Mouse (Mus musculus) brain, embryonic 14.5 days (tissue): ENCODE measurements at regions not wholly inside any gene's neighbourhood (a gene's known extent, or its start where the extent isn't known, plus 50 kb on each side); places are given as distances from the start of the nearest gene placed in this dataset.

Source experiments
- DNase-seq: peaks from one replicate; pipeline ENCODE4 v3.0.0-alpha.2; 2011; ENCODE audit warnings: low read depth
- CTCF ChIP-seq: fragments of 200-500 bp; IDR thresholded peaks from 2 replicates; pipeline ENCODE4 v1.5.1; 2012; ENCODE audit warnings: inconsistent platforms, mild to moderate bottlenecking, moderate library complexity, borderline replicate concordance; ENCODE audit not compliant: insufficient read depth, insufficient read length; ENCODE audit errors: extremely low read depth
- POLR2A ChIP-seq: fragments of 200-500 bp; IDR thresholded peaks from 2 replicates; pipeline ENCODE4 v1.6.1; 2012; ENCODE audit warnings: mild to moderate bottlenecking, inconsistent platforms, borderline replicate concordance; ENCODE audit not compliant: poor library complexity, insufficient read depth, insufficient read length, severe bottlenecking; ENCODE audit errors: extremely low read depth

GRCm38 (mm10) chr3:41857446-41857845, 115.0 kb downstream of the D3Ertd751e start:
- DNase-seq: no peak
- TF ChIP-seq POLR2A: no peak
- TF ChIP-seq CTCF: no peak

GRCm38 (mm10) chr3:41862674-41863073, 120.3 kb downstream of the D3Ertd751e start:
- peak; percentile 5 for DNase-seq
- TF ChIP-seq CTCF: peak; percentile 13; the same call in 1 of the 2 replicates
- TF ChIP-seq POLR2A: no peak

- DNase-seq: no peak
- no peak for TF ChIP-seq POLR2A
- no peak for TF ChIP-seq CTCF
Observed at GRCm38 (mm10) chr3:41908952-41909351, 166.5 kb downstream of the D3Ertd751e start.

GRCm38 (mm10) chr3:41913190-41913589, 170.8 kb downstream of the D3Ertd751e start:
- TF ChIP-seq POLR2A (no peak), CTCF (no peak)
- DNase-seq: no peak

- DNase-seq: peak; percentile 84
Observed at GRCm38 (mm10) chr3:41939843-41940242, 197.4 kb downstream of the D3Ertd751e start.

GRCm38 (mm10) chr3:41942964-41943363, 200.6 kb downstream of the D3Ertd751e start:
- TF ChIP-seq POLR2A (no peak), CTCF (no peak)
- peak; percentile 88 for DNase-seq

More at GRCm38 (mm10) chr3:41939843-41940242, 197.4 kb downstream of the D3Ertd751e start:
- TF ChIP-seq POLR2A (no peak), CTCF (peak; percentile 66; the same call in 1 of the 2 replicates)

GRCm38 (mm10) chr3:41949404-41949803, 207.0 kb downstream of the D3Ertd751e start:
- no peak for DNase-seq
- TF ChIP-seq CTCF (no peak), POLR2A (no peak)

GRCm38 (mm10) chr3:41957385-41957784, 215.0 kb downstream of the D3Ertd751e start:
- TF ChIP-seq POLR2A: no peak
- DNase-seq: no peak

- no peak for TF ChIP-seq POLR2A
- no peak for TF ChIP-seq CTCF
- no peak for DNase-seq
Observed at GRCm38 (mm10) chr3:41960209-41960608, 217.8 kb downstream of the D3Ertd751e start.

GRCm38 (mm10) chr3:41962923-41963322, 220.5 kb downstream of the D3Ertd751e start:
- no peak for TF ChIP-seq CTCF
- TF ChIP-seq POLR2A: no peak
- DNase-seq: peak; percentile 67

- TF ChIP-seq CTCF (no peak), POLR2A (no peak)
- no peak for DNase-seq
Observed at GRCm38 (mm10) chr3:42006672-42007265, 264.4 kb downstream of the D3Ertd751e start.

GRCm38 (mm10) chr3:42023187-42023586, 280.8 kb downstream of the D3Ertd751e start:
- no peak for TF ChIP-seq POLR2A
- no peak for TF ChIP-seq CTCF
- DNase-seq: peak; percentile 75

- TF ChIP-seq POLR2A (no peak), CTCF (no peak)
- DNase-seq: peak; percentile 74
Observed at GRCm38 (mm10) chr3:42039632-42040031, 297.2 kb downstream of the D3Ertd751e start.
